Mouse (Mus musculus): ENCODE data around the gene Immp2l. TPM values are rescaled to one million over a fixed set of nuclear protein-coding genes. Genes with fewer than 3 reads are reported as not detected.

Gene Immp2l
- polyA plus RNA-seq, 1 experiment from 2014 or later: 18.5 TPM

GRCm38 (mm10) chr12:41487005-41487404 lies 463.1 kb downstream of the Immp2l start:
- 34% methylated on average over 5 of the region's 5 CpGs for WGBS
- Histone ChIP-seq H3K27me3 (ENCODE audit: control insufficient read depth, insufficient read depth, low read length) (no peaks in the 10 kb centered on the region), H3K27ac (ENCODE audit: low read length) (no peak overlapping the region), H3K4me3 (ENCODE audit: low read depth, low read length) (no peak overlapping the region), H3K4me2 (replicated peaks; ENCODE audit: low read depth, low read length) (no peak overlapping the region), H3K36me3 (ENCODE audit: control insufficient read depth, insufficient read depth, low read length) (no peaks in the 10 kb centered on the region), H3K9me3 (ENCODE audit: control insufficient read depth, low read depth, low read length) (no peaks in the 10 kb centered on the region), H3K4me1 (ENCODE audit: control insufficient read depth, insufficient read depth, low read length) (0 out of 2 replicates have a peak, but pooled peaks cover 3% of the 10 kb centered on the region), H3K9ac (replicated peaks; ENCODE audit: low read depth, low read length) (no peak overlapping the region)
- peak; percentile 58; the same call in 1 of the 2 replicates for ATAC-seq (ENCODE audit: insufficient number of reproducible peaks, insufficient read depth, low FRiP score, low read depth)

GRCm38 (mm10) chr12:41494620-41495019 lies 470.7 kb downstream of the Immp2l start:
- Histone ChIP-seq H3K4me2 (replicated peaks; ENCODE audit: low read depth, low read length) (no peak overlapping the region), H3K36me3 (ENCODE audit: control insufficient read depth, insufficient read depth, low read length) (no peaks in the 10 kb centered on the region), H3K27ac (ENCODE audit: low read length) (no peak overlapping the region), H3K9me3 (ENCODE audit: control insufficient read depth, low read depth, low read length) (no peaks in the 10 kb centered on the region), H3K4me1 (ENCODE audit: control insufficient read depth, insufficient read depth, low read length) (no peaks in the 10 kb centered on the region), H3K9ac (replicated peaks; ENCODE audit: low read depth, low read length) (no peak overlapping the region), H3K27me3 (ENCODE audit: control insufficient read depth, insufficient read depth, low read length) (no peaks in the 10 kb centered on the region), H3K4me3 (ENCODE audit: low read depth, low read length) (no peak overlapping the region)
- 58% methylated on average over 10 of the region's 10 CpGs for WGBS
- ATAC-seq (ENCODE audit: insufficient number of reproducible peaks, insufficient read depth, low FRiP score, low read depth): no peak

GRCm38 (mm10) chr12:41500049-41500820 lies 476.3 kb downstream of the Immp2l start:
- no peak overlapping the region for H3K4me2 ChIP-seq (replicated peaks; ENCODE audit: low read depth, low read length)

GRCm38 (mm10) chr12:41508610-41509009 lies 484.7 kb downstream of the Immp2l start:
- WGBS: 82% methylated on average over 4 of the region's 4 CpGs
- ATAC-seq (ENCODE audit: insufficient number of reproducible peaks, insufficient read depth, low FRiP score, low read depth): no peak
- Histone ChIP-seq H3K27ac (ENCODE audit: low read length) (no peak overlapping the region), H3K4me3 (ENCODE audit: low read depth, low read length) (no peak overlapping the region), H3K4me1 (ENCODE audit: control insufficient read depth, insufficient read depth, low read length) (no peaks in the 10 kb centered on the region), H3K27me3 (ENCODE audit: control insufficient read depth, insufficient read depth, low read length) (no peaks in the 10 kb centered on the region), H3K9me3 (ENCODE audit: control insufficient read depth, low read depth, low read length) (no peaks in the 10 kb centered on the region), H3K4me2 (replicated peaks; ENCODE audit: low read depth, low read length) (no peak overlapping the region), H3K36me3 (ENCODE audit: control insufficient read depth, insufficient read depth, low read length) (no peaks in the 10 kb centered on the region), H3K9ac (replicated peaks; ENCODE audit: low read depth, low read length) (no peak overlapping the region)

More at GRCm38 (mm10) chr12:41500049-41500820, 476.3 kb downstream of the Immp2l start:
- Histone ChIP-seq H3K36me3 (ENCODE audit: control insufficient read depth, insufficient read depth, low read length) (no peaks in the 10 kb centered on the region), H3K27me3 (ENCODE audit: control insufficient read depth, insufficient read depth, low read length) (no peaks in the 10 kb centered on the region), H3K27ac (ENCODE audit: low read length) (no peak overlapping the region), H3K4me3 (ENCODE audit: low read depth, low read length) (no peak overlapping the region), H3K9ac (replicated peaks; ENCODE audit: low read depth, low read length) (no peak overlapping the region), H3K9me3 (ENCODE audit: control insufficient read depth, low read depth, low read length) (no peaks in the 10 kb centered on the region), H3K4me1 (ENCODE audit: control insufficient read depth, insufficient read depth, low read length) (no peaks in the 10 kb centered on the region)
- ATAC-seq (ENCODE audit: insufficient number of reproducible peaks, insufficient read depth, low FRiP score, low read depth): no peak
- WGBS: 39% methylated on average over 9 of the region's 9 CpGs

GRCm38 (mm10) chr12:41510588-41510987 lies 486.7 kb downstream of the Immp2l start:
- H3K4me3 ChIP-seq (ENCODE audit: low read depth, low read length): no peak overlapping the region
- no peak overlapping the region for H3K27ac ChIP-seq (ENCODE audit: low read length)
- no peaks in the 10 kb centered on the region for H3K27me3 ChIP-seq (ENCODE audit: control insufficient read depth, insufficient read depth, low read length)
- H3K9me3 ChIP-seq (ENCODE audit: control insufficient read depth, low read depth, low read length): no peaks in the 10 kb centered on the region
- H3K36me3 ChIP-seq (ENCODE audit: control insufficient read depth, insufficient read depth, low read length): no peaks in the 10 kb centered on the region
- no peak for ATAC-seq (ENCODE audit: insufficient number of reproducible peaks, insufficient read depth, low FRiP score, low read depth)
- 80% methylated on average over 3 of the region's 3 CpGs for WGBS
- H3K4me1 ChIP-seq (ENCODE audit: control insufficient read depth, insufficient read depth, low read length): no peaks in the 10 kb centered on the region
- no peak overlapping the region for H3K4me2 ChIP-seq (replicated peaks; ENCODE audit: low read depth, low read length)
- no peak overlapping the region for H3K9ac ChIP-seq (replicated peaks; ENCODE audit: low read depth, low read length)

GRCm38 (mm10) chr12:41518897-41519296 lies 495.0 kb downstream of the Immp2l start:
- Histone ChIP-seq H3K4me3 (ENCODE audit: low read depth, low read length) (no peak overlapping the region), H3K36me3 (ENCODE audit: control insufficient read depth, insufficient read depth, low read length) (no peaks in the 10 kb centered on the region), H3K27ac (ENCODE audit: low read length) (no peak overlapping the region), H3K4me1 (ENCODE audit: control insufficient read depth, insufficient read depth, low read length) (no peaks in the 10 kb centered on the region), H3K4me2 (replicated peaks; ENCODE audit: low read depth, low read length) (no peak overlapping the region), H3K9me3 (ENCODE audit: control insufficient read depth, low read depth, low read length) (no peaks in the 10 kb centered on the region), H3K27me3 (ENCODE audit: control insufficient read depth, insufficient read depth, low read length) (no peaks in the 10 kb centered on the region), H3K9ac (replicated peaks; ENCODE audit: low read depth, low read length) (no peak overlapping the region)
- no peak for ATAC-seq (ENCODE audit: insufficient number of reproducible peaks, insufficient read depth, low FRiP score, low read depth)
- 46% methylated on average over 5 of the region's 5 CpGs for WGBS

GRCm38 (mm10) chr12:41520326-41520725 lies 496.4 kb downstream of the Immp2l start:
- ATAC-seq (ENCODE audit: insufficient number of reproducible peaks, insufficient read depth, low FRiP score, low read depth): no peak
- no peaks in the 10 kb centered on the region for H3K4me1 ChIP-seq (ENCODE audit: control insufficient read depth, insufficient read depth, low read length)
- 51% methylated on average over 2 of the region's 2 CpGs for WGBS

GRCm38 (mm10) chr12:41521671-41522070 lies 497.8 kb downstream of the Immp2l start:
- Histone ChIP-seq H3K36me3 (ENCODE audit: control insufficient read depth, insufficient read depth, low read length) (no peaks in the 10 kb centered on the region), H3K4me1 (ENCODE audit: control insufficient read depth, insufficient read depth, low read length) (no peaks in the 10 kb centered on the region), H3K9ac (replicated peaks; ENCODE audit: low read depth, low read length) (no peak overlapping the region), H3K9me3 (ENCODE audit: control insufficient read depth, low read depth, low read length) (no peaks in the 10 kb centered on the region), H3K4me2 (replicated peaks; ENCODE audit: low read depth, low read length) (no peak overlapping the region), H3K27me3 (ENCODE audit: control insufficient read depth, insufficient read depth, low read length) (no peaks in the 10 kb centered on the region), H3K27ac (ENCODE audit: low read length) (no peak overlapping the region), H3K4me3 (ENCODE audit: low read depth, low read length) (no peak overlapping the region)
- no peak for ATAC-seq (ENCODE audit: insufficient number of reproducible peaks, insufficient read depth, low FRiP score, low read depth)
- 82% methylated on average over 2 of the region's 2 CpGs for WGBS

More at GRCm38 (mm10) chr12:41520326-41520725, 496.4 kb downstream of the Immp2l start:
- no peak overlapping the region for H3K4me3 ChIP-seq (ENCODE audit: low read depth, low read length)
- no peak overlapping the region for H3K4me2 ChIP-seq (replicated peaks; ENCODE audit: low read depth, low read length)
- H3K9me3 ChIP-seq (ENCODE audit: control insufficient read depth, low read depth, low read length): no peaks in the 10 kb centered on the region
- H3K9ac ChIP-seq (replicated peaks; ENCODE audit: low read depth, low read length): no peak overlapping the region
- no peak overlapping the region for H3K27ac ChIP-seq (ENCODE audit: low read length)
- no peaks in the 10 kb centered on the region for H3K36me3 ChIP-seq (ENCODE audit: control insufficient read depth, insufficient read depth, low read length)
- no peaks in the 10 kb centered on the region for H3K27me3 ChIP-seq (ENCODE audit: control insufficient read depth, insufficient read depth, low read length)

- H3K27ac ChIP-seq (ENCODE audit: low read length): no peak overlapping the region
These were observed 502.8 kb downstream of the Immp2l start for GRCm38 (mm10) chr12:41526688-41527087.

More at GRCm38 (mm10) chr12:41526688-41527087, 502.8 kb downstream of the Immp2l start:
- Histone ChIP-seq H3K4me1 (ENCODE audit: control insufficient read depth, insufficient read depth, low read length) (no peaks in the 10 kb centered on the region), H3K9ac (replicated peaks; ENCODE audit: low read depth, low read length) (no peak overlapping the region), H3K4me2 (replicated peaks; ENCODE audit: low read depth, low read length) (no peak overlapping the region), H3K27me3 (ENCODE audit: control insufficient read depth, insufficient read depth, low read length) (no peaks in the 10 kb centered on the region), H3K9me3 (ENCODE audit: control insufficient read depth, low read depth, low read length) (no peaks in the 10 kb centered on the region), H3K4me3 (ENCODE audit: low read depth, low read length) (no peak overlapping the region), H3K36me3 (ENCODE audit: control insufficient read depth, insufficient read depth, low read length) (no peaks in the 10 kb centered on the region)
- no peak for ATAC-seq (ENCODE audit: insufficient number of reproducible peaks, insufficient read depth, low FRiP score, low read depth)
- 63% methylated on average over 2 of the region's 2 CpGs for WGBS

All from stomach, embryonic 14.5 days (tissue).